Mouse (Mus musculus) CH12.LX (cell line): ENCODE results near the gene Pcsk2. TPM values are rescaled to one million over a fixed set of nuclear protein-coding genes. Genes with fewer than 3 reads are reported as not detected.

Source experiments
- DNase-seq: peaks from one replicate; pipeline ENCODE4 v3.0.0-alpha.2; 2013; ENCODE audit errors: extremely low read depth
- H3K27ac ChIP-seq: 2 replicates; pipeline ENCODE4 v1.5.1; 2012; ENCODE audit warnings: low read depth, mild to moderate bottlenecking, control low read depth, moderate library complexity; ENCODE audit not compliant: insufficient read depth
- H3K27me3 ChIP-seq: replicated peaks from 2 replicates; pipeline ENCODE3; 2012; ENCODE audit warnings: inconsistent platforms
- H3K36me3 ChIP-seq, 2 experiments: replicated peaks in 1 of 2; 2 replicates each; pipeline versions ENCODE3 to v1.6.1; 2012; ENCODE audit warnings: inconsistent platforms in 1 of 2, low read length in 1 of 2, mild to moderate bottlenecking in 1 of 2, mixed read lengths in 1 of 2, moderate library complexity in 1 of 2; ENCODE audit not compliant: control insufficient read depth in 1 of 2, insufficient read depth in 1 of 2
- H3K4me1 ChIP-seq, 2 experiments: 2 replicates each; pipeline ENCODE4 v1.6.1; 2012; ENCODE audit warnings: inconsistent platforms in 1 of 2, moderate library complexity in 1 of 2; ENCODE audit not compliant: insufficient read depth in 2 of 2, control insufficient read depth in 1 of 2
- H3K4me2 ChIP-seq: 2 replicates; pipeline ENCODE4 v1.6.1; 2012; ENCODE audit warnings: low read depth, mild to moderate bottlenecking, control low read depth; ENCODE audit not compliant: poor library complexity, insufficient read depth, severe bottlenecking
- H3K4me3 ChIP-seq, 3 experiments: fragments of 150-350 bp in 1 of 3; sonication (generic) in 1 of 3; replicated peaks in 1 of 3; 2 replicates each; pipeline versions ENCODE3 to v1.5.1; 2011 to 2012; ENCODE audit warnings: low read depth in 2 of 3, low read length in 2 of 3, mild to moderate bottlenecking in 2 of 3, moderate library complexity in 2 of 3, control low read depth in 1 of 3, improper control_type of control experiment in 1 of 3, inconsistent platforms in 1 of 3, mixed read lengths in 1 of 3; ENCODE audit not compliant: poor library complexity in 1 of 3
- H3K79me2 ChIP-seq: replicated peaks from 2 replicates; pipeline ENCODE4 v1.6.1; 2012; ENCODE audit warnings: mild to moderate bottlenecking, moderate library complexity; ENCODE audit not compliant: control insufficient read depth, poor library complexity, insufficient read depth, severe bottlenecking; ENCODE audit errors: extremely low read depth
- H3K9ac ChIP-seq: 2 replicates; pipeline ENCODE4 v1.6.1; 2012; ENCODE audit warnings: low read depth, mild to moderate bottlenecking, control low read depth, moderate library complexity; ENCODE audit not compliant: insufficient read depth
- H3K9me3 ChIP-seq: replicated peaks from 2 replicates; pipeline ENCODE3; 2012; ENCODE audit warnings: low read length, inconsistent platforms, mixed read lengths
- BHLHE40 ChIP-seq: IDR thresholded peaks from 2 replicates; pipeline ENCODE4 v1.6.1; 2011; ENCODE audit warnings: mild to moderate bottlenecking, low read depth, low read length, improper control_type of control experiment
- CTCF ChIP-seq, 2 experiments: IDR thresholded peaks in 1 of 2; conservative IDR thresholded peaks in 1 of 2; 2 replicates each; pipeline ENCODE4 v1.5.1; 2011 to 2012; ENCODE audit warnings: low read depth in 2 of 2, low read length in 2 of 2, improper control_type of control experiment in 1 of 2, inconsistent platforms in 1 of 2, mild to moderate bottlenecking in 1 of 2, moderate library complexity in 1 of 2
- E2F4 ChIP-seq: IDR thresholded peaks from 2 replicates; pipeline ENCODE4 v1.6.1; 2011; ENCODE audit warnings: low read depth, low read length, improper control_type of control experiment; ENCODE audit not compliant: insufficient replicate concordance
- EP300 ChIP-seq: IDR thresholded peaks from 2 replicates; pipeline ENCODE4 v1.6.1; 2011; ENCODE audit warnings: low read length, improper control_type of control experiment
- ETS1 ChIP-seq: conservative IDR thresholded peaks from 2 replicates; pipeline ENCODE4 v1.6.1; 2012; ENCODE audit warnings: low read depth, mild to moderate bottlenecking, inconsistent platforms, low read length, improper control_type of control experiment, moderate library complexity
- IRF4 ChIP-seq: IDR thresholded peaks from 2 replicates; pipeline ENCODE4 v1.6.1; 2014; ENCODE audit warnings: low read depth, mild to moderate bottlenecking, inconsistent platforms, low read length, improper control_type of control experiment
- MAFK ChIP-seq: IDR thresholded peaks from 2 replicates; pipeline ENCODE4 v1.6.1; 2011; ENCODE audit warnings: low read length, improper control_type of control experiment; ENCODE audit not compliant: insufficient replicate concordance
- MAX ChIP-seq: IDR thresholded peaks from 2 replicates; pipeline ENCODE4 v1.6.1; 2011; ENCODE audit warnings: low read length, improper control_type of control experiment
- MAZ ChIP-seq: IDR thresholded peaks from 2 replicates; pipeline ENCODE4 v1.6.1; 2012; ENCODE audit warnings: low read depth, mild to moderate bottlenecking, inconsistent platforms, low read length, improper control_type of control experiment, moderate library complexity
- MXI1 ChIP-seq: IDR thresholded peaks from 2 replicates; pipeline ENCODE4 v1.6.1; 2011; ENCODE audit warnings: mild to moderate bottlenecking, low read depth, low read length, improper control_type of control experiment
- MYC ChIP-seq: IDR thresholded peaks from 2 replicates; pipeline ENCODE4 v1.6.1; 2011; ENCODE audit warnings: low read depth, mild to moderate bottlenecking, improper control_type of control experiment, low read length
- POLR2A ChIP-seq: IDR thresholded peaks from 2 replicates; pipeline ENCODE4 v1.6.1; 2011; ENCODE audit warnings: low read depth, mild to moderate bottlenecking, improper control_type of control experiment, low read length
- RCOR1 ChIP-seq: conservative IDR thresholded peaks from 2 replicates; pipeline ENCODE4 v1.6.1; 2012; ENCODE audit warnings: low read depth, mild to moderate bottlenecking, inconsistent platforms, low read length, improper control_type of control experiment
- SMC3 ChIP-seq: IDR thresholded peaks from 2 replicates; pipeline ENCODE4 v1.6.1; 2011; ENCODE audit warnings: low read depth, low read length, improper control_type of control experiment
- TCF12 ChIP-seq: IDR thresholded peaks from 2 replicates; pipeline ENCODE4 v1.6.1; 2014; ENCODE audit warnings: low read depth, mild to moderate bottlenecking, inconsistent platforms, low read length, improper control_type of control experiment
- ZC3H11A ChIP-seq: IDR thresholded peaks from 2 replicates; pipeline ENCODE4 v1.6.1; 2012; ENCODE audit warnings: low read depth, mild to moderate bottlenecking, inconsistent platforms, low read length, improper control_type of control experiment
- ZKSCAN1 ChIP-seq: IDR thresholded peaks from 2 replicates; pipeline ENCODE4 v1.6.1; 2012; ENCODE audit warnings: low read depth, inconsistent platforms, low read length, improper control_type of control experiment, borderline replicate concordance
- ZMIZ1 ChIP-seq: IDR thresholded peaks from 2 replicates; pipeline ENCODE4 v1.6.1; 2012; ENCODE audit warnings: low read depth, mild to moderate bottlenecking, inconsistent platforms, low read length, improper control_type of control experiment
- ZNF384 ChIP-seq: IDR thresholded peaks from 2 replicates; pipeline ENCODE4 v1.6.1; 2012; ENCODE audit warnings: low read depth, low read length, improper control_type of control experiment, inconsistent platforms
- dilution Hi-C: fragments of 300-500 bp; cut with MboI; formaldehyde crosslinking; loops from 2 replicates; pipeline ENCODE4 v1.14.3; 2020; ENCODE audit warnings: low sequenced_read_pairs; ENCODE audit not compliant: extremely low pct_unique_long_range_greater_than_20kb, extremely low pct_ligation_motif_present
- in situ Hi-C: fragments of 300-500 bp; cut with MboI; formaldehyde crosslinking; loops from 3 replicates; pipeline ENCODE4 v1.14.3; 2019; ENCODE audit warnings: low sequenced_read_pairs, low pct_ligation_motif_present, low pct_unique_long_range_greater_than_20kb, mixed read lengths
- polyA plus RNA-seq: library from polyadenylated mRNA; unstranded; fragments of >175 nt; gene quantifications from 2 replicates; pipeline ENCODE4 v1.2.1, GENCODE M21; 2012; ENCODE audit warnings: low read depth; ENCODE audit not compliant: insufficient read length
- total RNA-seq, 2 experiments: library from RNA; depleted of rRNA; stranded (reverse); fragments of 300-350 nt in 1 of 2; fragments of >200 nt in 1 of 2; gene quantifications; 2 replicates each; pipeline ENCODE4 v1.2.3; 2012 to 2014

The Pcsk2 gene
- total and polyA plus RNA-seq, 3 experiments = not detected

DNA sequence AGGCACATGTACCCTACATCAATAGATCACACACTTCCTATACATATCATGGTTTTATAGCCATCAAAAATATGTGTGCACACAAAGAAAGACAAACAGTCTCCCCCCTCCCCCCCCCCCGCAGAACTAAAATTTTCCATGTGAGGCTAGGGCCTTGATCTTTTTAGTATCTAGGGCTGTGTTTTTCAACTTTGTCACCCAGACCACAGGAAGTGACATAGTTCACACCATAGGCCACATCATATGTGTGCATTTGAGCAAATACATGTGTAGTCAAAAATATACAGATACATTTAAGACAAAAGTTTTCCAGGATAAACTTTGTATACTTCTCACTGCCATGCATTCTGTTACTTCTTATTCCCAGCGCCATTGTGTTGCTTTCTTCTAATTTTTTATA, 293.5 kb downstream of the Pcsk2 start:
- Histone ChIP-seq H3K9ac (no peak overlapping the region), H3K79me2 (no peaks in the 10 kb centered on the region), H3K4me2 (no peak overlapping the region), H3K36me3 (no peaks in the 10 kb centered on the region), H3K27ac (no peak overlapping the region), H3K27me3 (no peaks in the 10 kb centered on the region), H3K4me1 (peaks cover 24 to 61% of the 10 kb centered on the region in 2 experiments), H3K4me3 (no peak overlapping the region), H3K9me3 (no peaks in the 10 kb centered on the region)
- TF ChIP-seq E2F4 = no peak
- no peak for TF ChIP-seq RCOR1
- no peak for TF ChIP-seq IRF4
- no peak for TF ChIP-seq CTCF (conservative IDR thresholded peaks at IDR 0.05 in 1 of 2, IDR thresholded peaks at IDR 0.05 in 1 of 2; ENCODE audit: low read depth in 2 of 2, low read length in 2 of 2)
- no peak for TF ChIP-seq MYC
- TF ChIP-seq POLR2A = no peak
- no peak for TF ChIP-seq ZMIZ1
- TF ChIP-seq ZKSCAN1 = no peak
- no peak for TF ChIP-seq MAFK
- TF ChIP-seq MXI1 = no peak
- TF ChIP-seq MAZ = no peak
- no peak for TF ChIP-seq ZNF384
- in situ Hi-C loops (loop anchor here (5.0 to 10.0 kb wide), 3 partner anchors 105 to 378 kb away; no protein-coding TSS in a partner anchor), dilution Hi-C loops (no loop called here)
- DNase-seq = no peak

DNA sequence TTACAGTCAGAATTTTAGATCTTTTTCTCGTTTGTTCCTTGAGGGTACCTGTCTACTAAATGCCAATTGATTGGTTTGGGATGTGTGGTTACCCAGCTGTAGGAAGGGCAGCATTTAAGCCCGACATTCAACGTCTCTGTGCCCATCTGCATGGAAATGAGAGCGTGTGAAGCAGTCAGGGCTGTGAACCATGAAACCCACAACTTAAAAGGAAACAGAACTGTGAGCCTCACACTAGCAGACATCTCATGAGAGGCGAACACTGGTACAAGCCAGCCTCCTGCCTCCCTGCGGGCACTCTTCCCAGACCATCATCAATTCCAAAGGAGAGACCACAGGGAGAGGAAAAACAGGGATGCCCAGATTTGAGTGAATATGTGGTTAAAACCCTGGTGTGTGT, 294.9 kb downstream of the Pcsk2 start:
- Histone ChIP-seq H3K36me3 (no peaks in the 10 kb centered on the region), H3K27me3 (no peaks in the 10 kb centered on the region), H3K4me2 (no peak overlapping the region), H3K9me3 (no peaks in the 10 kb centered on the region), H3K4me1 (peaks cover 24 to 75% of the 10 kb centered on the region in 2 experiments), H3K4me3 (no peak overlapping the region), H3K79me2 (no peaks in the 10 kb centered on the region), H3K27ac (no peak overlapping the region), H3K9ac (no peak overlapping the region)
- TF ChIP-seq EP300 (peak; percentile 51; the same call in 1 of the 2 replicates), BHLHE40 (peak; percentile 72), MAX (no peak; the same call in 1 of the 2 replicates), TCF12 (peak; percentile 58; the same call in 1 of the 2 replicates), MAFK (0 out of 2 replicates have a peak, but pooled peaks have one; percentile 9), SMC3 (no peak), ZC3H11A (no peak), ETS1 (peak; percentile 80)
- in situ Hi-C loops (loop anchor here (5.0 to 10.0 kb wide), 2 partner anchors 76 to 614 kb away; partner anchors contain the start of gene Dstn), dilution Hi-C loops (no loop called here)
- DNase-seq = peak; percentile 70
